Mouse (Mus musculus) gastrocnemius, postnatal 36 days (tissue): ENCODE measurements at regions not wholly inside any gene's neighbourhood (a gene's known extent, or its start where the extent isn't known, plus 50 kb on each side); places are given as distances from the start of the nearest gene placed in this dataset.
"Not testable (repeated sequence)": the region's sequence is repeated elsewhere in the genome, so short reads cannot be mapped to it uniquely, and the experiment has no call there.

Experiments
- DNase-seq, 2 experiments: peaks; one replicate each; pipeline ENCODE4 v3.0.0; 2022
- intact Hi-C: fragments of 180-260 bp; cut with DNase I; formaldehyde crosslinking; loops from one replicate; pipeline ENCODE4 v1.15.1; 2025

DNA sequence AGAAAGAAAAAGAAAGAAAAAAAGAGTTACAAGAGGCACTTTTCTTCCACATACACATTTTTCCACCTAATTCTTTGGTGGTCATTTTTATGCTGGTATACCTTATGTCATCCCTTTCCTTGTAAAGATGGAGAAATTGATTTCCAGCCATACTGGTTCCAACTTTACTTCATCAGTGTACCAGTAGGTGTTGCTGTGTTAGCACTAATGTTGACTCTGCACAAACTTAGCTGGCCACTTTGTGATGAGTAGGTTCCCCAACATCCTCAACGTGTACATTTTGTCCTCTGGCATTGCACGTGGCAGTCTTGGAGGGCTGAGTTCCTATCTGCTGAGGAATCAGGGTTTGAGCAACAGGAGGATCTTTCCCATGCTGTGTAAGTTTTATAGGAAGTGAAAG is 256.7 kb downstream of the Cetn3 start:
- intact Hi-C loops, result no loop called here
- no peak for DNase-seq

- intact Hi-C loops, result no loop called here
- DNase-seq, result no peak
Measured at GRCm38 (mm10) chr13:82058131-82058731, 275.4 kb downstream of the Cetn3 start.

DNA sequence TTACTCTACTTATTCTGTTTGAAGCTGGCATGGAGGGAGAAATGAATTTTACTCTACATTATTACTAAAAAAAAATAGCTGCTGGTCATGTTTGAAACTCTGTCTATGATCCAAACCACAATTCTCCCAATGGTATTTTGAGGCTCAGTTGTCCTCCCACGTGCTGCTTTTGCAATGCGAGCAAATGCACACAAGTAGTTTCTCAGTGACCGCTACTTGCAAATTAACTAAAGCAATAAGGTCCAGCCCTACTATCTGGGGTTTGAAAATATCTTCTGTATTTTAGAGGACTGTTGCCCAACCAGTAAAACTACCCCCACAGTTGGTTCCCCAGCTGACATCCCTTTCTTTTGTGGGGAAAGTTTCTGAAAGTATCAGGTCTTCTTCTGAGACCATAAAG is 276.0 kb downstream of the Cetn3 start:
- no peak for DNase-seq
- intact Hi-C loops, result no loop called here

- DNase-seq, result peak in 1 of 2 experiments; percentile 12
- intact Hi-C loops, result no loop called here
Measured at GRCm38 (mm10) chr13:82059498-82059897, 276.6 kb downstream of the Cetn3 start.

DNA sequence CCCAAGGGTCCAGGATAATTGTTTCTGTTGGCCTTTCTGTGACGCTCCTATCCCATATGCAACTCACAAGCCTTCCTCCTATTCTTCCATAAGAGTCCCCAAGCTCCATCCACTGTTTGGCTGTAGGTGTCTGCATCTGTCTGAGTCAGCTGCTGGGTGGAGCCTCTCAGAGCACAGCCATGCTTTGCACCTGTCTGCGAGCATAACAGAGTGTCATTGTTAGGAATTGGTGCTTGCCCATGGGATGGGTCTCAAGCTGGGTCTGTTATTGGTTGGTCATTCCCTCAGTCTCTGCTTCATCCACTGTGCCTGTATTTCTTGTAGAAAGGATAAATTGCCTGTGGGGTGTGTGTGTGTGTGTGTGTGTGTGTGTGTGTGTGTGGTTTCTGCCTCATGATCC is 281.0 kb downstream of the Cetn3 start:
- intact Hi-C loops, DNase-seq: not testable (repeated sequence)

- no peak for DNase-seq
- intact Hi-C loops, result no loop called here
Measured at GRCm38 (mm10) chr13:82066174-82066573, 283.3 kb downstream of the Cetn3 start.

DNA sequence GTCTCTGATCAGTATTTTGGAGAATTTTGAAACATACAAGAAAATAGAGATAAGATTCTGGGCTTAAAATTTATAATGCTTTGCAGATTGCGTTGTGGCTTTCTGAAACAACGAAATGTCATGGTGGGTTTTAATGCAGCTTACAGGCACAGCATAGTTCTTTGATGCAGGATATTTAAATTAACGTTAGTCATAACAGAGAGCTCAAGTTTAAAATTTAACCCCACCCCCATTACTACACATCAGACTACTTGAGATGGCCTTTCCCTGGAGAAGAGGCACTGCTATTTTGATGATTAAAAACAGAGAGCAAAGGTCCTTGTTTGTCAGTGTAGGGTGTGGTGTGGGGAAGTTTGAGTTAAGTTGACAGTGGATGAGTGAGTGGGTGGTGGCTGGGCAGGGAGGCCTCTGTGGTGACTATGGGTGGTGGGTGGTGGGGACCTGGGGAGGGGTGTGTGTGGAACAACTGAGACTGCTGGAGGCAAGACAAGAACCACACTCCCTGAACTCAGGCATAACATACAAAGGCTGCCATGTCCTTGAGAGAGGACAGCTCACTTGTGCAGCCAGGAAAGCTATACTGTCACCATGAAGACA is 283.9 kb downstream of the Cetn3 start:
- intact Hi-C loops, result no loop called here
- DNase-seq, result no peak

DNA sequence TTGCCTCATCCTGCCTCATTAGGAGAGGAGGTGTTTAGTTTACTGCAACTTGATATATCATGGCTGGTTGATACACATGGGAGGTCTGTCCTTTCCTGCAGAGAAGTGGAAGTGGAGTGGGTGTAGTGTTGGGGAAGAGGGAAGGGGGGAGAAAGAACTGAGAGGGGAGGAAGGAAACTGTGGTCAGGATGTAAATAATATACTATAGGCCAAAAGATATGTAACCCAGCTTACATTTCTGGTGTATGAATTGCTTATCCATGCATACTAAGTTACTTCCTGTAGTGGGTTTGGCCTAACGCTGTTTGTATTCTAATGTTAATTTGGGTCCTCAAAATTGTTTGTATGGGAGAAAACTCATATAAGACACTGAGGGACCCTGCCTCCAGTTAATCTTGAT is 289.6 kb downstream of the Cetn3 start:
- DNase-seq, result no peak
- intact Hi-C loops, result no loop called here

DNA sequence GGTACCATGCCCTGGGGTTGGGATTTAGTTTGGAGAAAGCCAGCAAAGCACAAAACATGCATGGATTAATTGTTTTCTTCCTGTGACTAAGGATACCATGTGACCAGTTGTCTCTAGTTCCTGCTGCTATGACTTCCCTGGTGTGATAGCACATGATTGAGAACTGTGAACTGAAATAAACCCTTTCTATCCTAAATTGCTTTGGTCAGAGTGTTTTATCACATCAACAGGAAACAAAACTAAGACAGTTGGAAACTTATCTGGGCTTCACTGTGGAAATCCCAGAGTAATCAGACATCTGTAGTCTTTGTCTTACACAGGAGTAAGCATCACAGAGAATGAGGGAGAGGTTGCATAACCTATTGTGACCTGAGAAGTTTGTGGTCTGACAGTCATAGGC is 290.5 kb downstream of the Cetn3 start:
- DNase-seq, result no peak
- intact Hi-C loops, result no loop called here

- intact Hi-C loops, result no loop called here
- no peak for DNase-seq
Measured at GRCm38 (mm10) chr13:82081375-82081774, 298.5 kb downstream of the Cetn3 start.

DNA sequence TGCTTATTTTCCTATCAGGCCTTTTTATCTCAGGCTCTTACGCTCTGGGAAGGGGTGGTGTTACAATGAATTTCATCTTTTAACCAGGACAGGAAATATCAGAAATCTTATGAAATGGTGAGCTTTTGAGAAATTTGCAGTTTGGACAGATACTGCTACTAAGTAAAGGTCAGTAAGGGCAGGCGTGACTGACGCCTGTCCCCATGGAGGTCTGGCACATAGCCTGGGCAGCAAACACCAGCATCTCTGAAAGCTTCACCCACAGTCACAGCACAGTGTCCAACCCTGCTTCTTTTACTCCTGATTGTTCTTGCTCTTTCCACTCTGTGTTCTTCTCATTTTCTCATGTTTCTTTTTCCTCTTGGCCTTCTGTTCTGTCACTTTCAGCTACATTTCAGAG is 304.8 kb downstream of the Cetn3 start:
- no peak for DNase-seq
- intact Hi-C loops, result no loop called here

GRCm38 (mm10) chr13:82092186-82092585 is 309.3 kb downstream of the Cetn3 start:
- DNase-seq, result no peak
- intact Hi-C loops, result no loop called here

DNA sequence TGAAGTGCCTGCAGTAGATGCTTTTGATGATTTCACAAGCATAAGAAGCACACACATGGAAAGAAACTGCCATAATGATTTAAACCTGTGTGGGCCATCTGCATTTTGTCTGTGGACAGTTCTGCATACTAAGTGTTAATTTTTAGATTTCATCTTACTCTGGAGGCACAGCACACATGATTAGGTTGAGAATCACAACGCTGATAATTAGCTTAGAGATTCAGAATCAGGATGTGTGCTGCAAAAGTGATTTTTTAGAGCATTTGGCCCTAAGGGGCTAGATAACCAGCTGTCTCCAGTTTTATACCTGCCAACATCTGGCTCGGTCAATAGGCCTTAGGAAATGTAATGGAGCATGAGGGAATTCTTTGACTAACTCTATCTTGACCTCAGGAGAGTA is 323.2 kb downstream of the Cetn3 start:
- DNase-seq, result no peak
- intact Hi-C loops, result no loop called here

GRCm38 (mm10) chr13:82129777-82130735 is 347.2 kb downstream of the Cetn3 start:
- DNase-seq, result no peak
- intact Hi-C loops, result no loop called here
